Mouse (Mus musculus) testis, adult 2 months (tissue): ENCODE results near the gene Apol9b. TPM values are rescaled to one million over a fixed set of nuclear protein-coding genes. Genes with fewer than 3 reads are reported as not detected.
"Not testable (repeated sequence)": the region's sequence is repeated elsewhere in the genome, so short reads cannot be mapped to it uniquely, and the experiment has no call there.

Experiments used
- H3K27ac ChIP-seq: fragments of 200-500 bp; 2 replicates; pipeline ENCODE4 v1.5.1; 2012; ENCODE audit warnings: low read depth, low read length; ENCODE audit not compliant: control insufficient read depth, insufficient read depth
- H3K27me3 ChIP-seq: fragments of 200-500 bp; 2 replicates; pipeline ENCODE4 v1.6.1; 2012; ENCODE audit warnings: mild to moderate bottlenecking, low read length, moderate library complexity; ENCODE audit not compliant: control insufficient read depth, insufficient read depth
- H3K36me3 ChIP-seq: fragments of 200-500 bp; 2 replicates; pipeline ENCODE4 v1.6.1; 2012; ENCODE audit warnings: mild to moderate bottlenecking, low read length; ENCODE audit not compliant: control insufficient read depth, insufficient read depth
- H3K4me1 ChIP-seq: fragments of 200-500 bp; 2 replicates; pipeline ENCODE4 v1.6.1; 2012; ENCODE audit warnings: low read length; ENCODE audit not compliant: control insufficient read depth, insufficient read depth
- H3K4me3 ChIP-seq: fragments of 200-500 bp; 2 replicates; pipeline ENCODE4 v1.5.1; 2012; ENCODE audit warnings: low read depth, mild to moderate bottlenecking, low read length, moderate library complexity, mixed read lengths; ENCODE audit not compliant: control insufficient read depth
- CTCF ChIP-seq: fragments of 200-500 bp; IDR thresholded peaks from 2 replicates; pipeline ENCODE4 v1.5.1; 2012; ENCODE audit warnings: low read depth, mild to moderate bottlenecking, inconsistent platforms, low read length, moderate library complexity; ENCODE audit not compliant: control insufficient read depth, insufficient read depth, insufficient replicate concordance
- polyA plus RNA-seq: library from polyadenylated mRNA; depleted of rRNA; stranded (reverse); fragments of >200 nt; gene quantifications from 2 replicates; pipeline ENCODE4 v1.2.3, GENCODE M21; 2012; rRNA removed

Gene Apol9b
- polyA plus RNA-seq, result not detected in 2 replicates

- H3K27me3 ChIP-seq, H3K36me3 ChIP-seq, H3K4me3 ChIP-seq, H3K4me1 ChIP-seq, H3K27ac ChIP-seq: not testable (repeated sequence)
Observed at GRCm38 (mm10) chr15:77728739-77729138, at the start of gene Apol9b. Apol9b (plus strand) TSS chr15:77729039.

DNA sequence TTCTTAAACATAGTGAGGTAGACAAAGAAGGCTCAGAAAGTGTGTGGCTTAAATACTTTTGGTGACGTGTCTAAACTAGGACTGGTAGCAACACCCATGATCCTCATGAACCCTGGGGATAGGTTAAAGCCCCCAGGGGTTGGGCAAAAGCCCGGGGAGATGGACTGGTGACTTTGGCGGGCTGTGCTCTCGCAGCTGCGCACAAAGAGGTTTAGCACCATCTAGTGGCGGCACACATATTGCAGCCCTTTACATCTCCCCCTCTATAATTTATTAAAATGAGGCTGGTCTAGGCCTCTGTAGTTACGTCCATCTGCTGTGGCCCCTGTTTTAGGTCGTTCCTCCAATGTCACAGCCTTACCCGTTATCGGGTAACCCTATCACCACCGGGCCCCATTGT lies 44.9 kb upstream of the Apol9b start:
- H3K4me1 ChIP-seq, H3K27me3 ChIP-seq, H3K36me3 ChIP-seq, H3K4me3 ChIP-seq, H3K27ac ChIP-seq: not testable (repeated sequence)
- TF ChIP-seq CTCF, result peak; percentile 32; the same call in 1 of the 2 replicates

DNA sequence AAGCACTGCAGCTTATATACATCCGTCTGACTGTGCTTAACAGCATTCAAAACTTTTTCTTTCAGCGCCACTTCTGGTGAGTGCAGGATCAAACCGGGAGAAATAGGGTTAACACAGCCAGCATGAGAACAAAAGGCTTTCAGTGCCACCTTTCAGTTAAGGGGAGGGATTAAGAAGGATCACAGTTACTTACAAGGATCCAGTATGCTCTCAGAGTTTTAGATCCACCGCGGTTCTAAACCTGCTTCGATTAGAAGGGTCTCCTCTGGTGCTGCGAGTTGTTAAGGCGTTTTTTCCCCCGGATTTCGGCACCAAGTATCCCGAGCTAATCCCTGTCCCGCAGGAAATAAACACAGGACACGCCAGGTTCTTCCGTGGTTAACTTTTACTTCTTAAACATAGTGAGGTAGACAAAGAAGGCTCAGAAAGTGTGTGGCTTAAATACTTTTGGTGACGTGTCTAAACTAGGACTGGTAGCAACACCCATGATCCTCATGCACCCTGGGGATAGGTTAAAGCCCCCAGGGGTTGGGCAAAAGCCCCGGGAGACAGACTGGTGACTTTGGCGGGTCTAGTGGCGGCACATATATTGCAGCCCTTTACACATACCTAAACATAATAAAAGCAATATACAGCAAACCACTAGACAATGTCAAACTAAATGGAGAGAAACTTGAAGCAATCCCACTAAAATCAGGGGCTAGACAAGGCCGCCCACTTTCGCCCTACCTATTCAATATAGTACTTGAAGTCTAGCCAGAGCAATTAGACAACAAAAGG lies 37.1 kb upstream of the Apol9b start:
- not testable (repeated sequence) for H3K36me3 ChIP-seq, H3K4me3 ChIP-seq, H3K4me1 ChIP-seq, H3K27me3 ChIP-seq, H3K27ac ChIP-seq

DNA sequence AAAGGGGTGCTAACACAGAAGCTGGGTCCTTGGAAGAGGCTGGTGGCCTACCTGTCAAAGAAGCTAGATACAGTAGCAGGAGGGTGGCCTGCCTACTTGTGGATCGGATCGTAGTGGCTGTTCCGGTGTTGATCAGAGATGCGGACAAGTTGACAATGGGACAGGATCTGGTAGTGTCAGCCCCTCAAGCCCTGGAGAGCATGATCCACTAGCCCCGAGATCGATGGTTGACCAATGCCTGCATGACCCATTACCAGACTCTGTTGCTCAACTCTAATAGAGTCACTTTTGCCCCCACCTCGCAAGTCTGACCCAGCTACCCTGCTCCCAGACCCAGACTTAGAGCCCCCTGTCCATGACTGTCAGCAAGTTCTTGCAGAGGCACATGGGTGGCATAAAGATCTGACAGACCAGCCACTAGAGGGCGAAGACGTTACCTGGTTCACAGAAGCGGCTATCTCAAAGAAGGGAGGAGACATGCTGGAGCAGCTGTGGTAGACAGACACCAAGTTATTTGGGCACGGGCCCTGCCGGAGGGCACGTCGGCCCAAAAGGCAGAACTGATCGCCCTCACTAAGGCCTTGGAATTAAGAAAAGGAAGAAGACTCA lies 34.0 kb upstream of the Apol9b start:
- not testable (repeated sequence) for H3K27ac ChIP-seq, H3K36me3 ChIP-seq, H3K4me1 ChIP-seq, H3K27me3 ChIP-seq, H3K4me3 ChIP-seq
- peak; percentile 8; the same call in 1 of the 2 replicates for TF ChIP-seq CTCF

DNA sequence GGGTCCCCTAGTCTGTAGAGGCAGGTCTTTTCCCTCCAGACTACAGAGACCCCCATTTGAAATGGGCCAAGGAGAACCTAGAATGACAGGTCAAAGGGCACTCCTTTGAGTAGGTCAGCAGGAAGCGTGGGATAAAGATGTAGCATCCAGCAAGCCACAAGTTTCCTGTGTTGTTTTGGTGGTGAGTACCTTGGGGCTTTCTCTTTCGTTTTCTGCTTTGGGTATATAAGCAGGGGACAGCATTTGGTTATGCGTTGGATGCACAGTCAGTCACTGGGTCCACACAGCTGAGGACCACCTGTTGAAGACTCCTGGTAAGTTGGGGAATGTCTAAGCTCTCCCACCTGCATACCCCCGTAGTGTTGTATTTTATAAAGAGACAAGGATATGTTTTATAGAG lies 30.2 kb upstream of the Apol9b start, which contains the start of gene Apol7e:
TSS of gene Apol7e (plus strand) at position 202 of the 400 bp plus-strand sequence.
- not testable (repeated sequence) for H3K27ac ChIP-seq, H3K27me3 ChIP-seq, H3K4me3 ChIP-seq, H3K4me1 ChIP-seq, H3K36me3 ChIP-seq

- H3K36me3 ChIP-seq, H3K27ac ChIP-seq, H3K4me1 ChIP-seq: not testable (repeated sequence)
Observed at GRCm38 (mm10) chr15:77705306-77705705, 23.5 kb upstream of the Apol9b start.

DNA sequence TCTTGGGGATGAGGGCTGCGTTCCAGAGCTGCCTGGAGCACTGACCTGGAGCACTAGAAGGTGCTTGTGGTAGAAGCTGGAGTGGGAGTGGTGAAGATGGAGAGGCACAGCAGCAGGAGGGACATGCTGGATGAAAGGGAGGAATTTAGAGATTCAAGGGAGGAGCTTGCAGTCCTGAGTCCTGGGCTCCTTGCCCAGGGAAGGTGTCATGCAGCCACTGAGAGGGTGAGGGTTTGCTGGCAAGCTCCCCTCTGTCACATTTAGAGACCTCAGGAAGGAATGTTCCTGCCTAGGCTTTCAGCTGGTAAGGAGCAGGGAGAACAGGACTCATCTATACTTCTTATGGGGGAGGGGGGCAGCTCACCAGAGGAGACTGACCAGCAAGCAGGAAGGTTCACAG lies 19.9 kb upstream of the Apol9b start:
- not testable (repeated sequence) for H3K4me3 ChIP-seq, H3K27me3 ChIP-seq, H3K27ac ChIP-seq, H3K36me3 ChIP-seq, H3K4me1 ChIP-seq

More at GRCm38 (mm10) chr15:77705306-77705705, 23.5 kb upstream of the Apol9b start:
- H3K27me3 ChIP-seq, H3K4me3 ChIP-seq: not testable (repeated sequence)

DNA sequence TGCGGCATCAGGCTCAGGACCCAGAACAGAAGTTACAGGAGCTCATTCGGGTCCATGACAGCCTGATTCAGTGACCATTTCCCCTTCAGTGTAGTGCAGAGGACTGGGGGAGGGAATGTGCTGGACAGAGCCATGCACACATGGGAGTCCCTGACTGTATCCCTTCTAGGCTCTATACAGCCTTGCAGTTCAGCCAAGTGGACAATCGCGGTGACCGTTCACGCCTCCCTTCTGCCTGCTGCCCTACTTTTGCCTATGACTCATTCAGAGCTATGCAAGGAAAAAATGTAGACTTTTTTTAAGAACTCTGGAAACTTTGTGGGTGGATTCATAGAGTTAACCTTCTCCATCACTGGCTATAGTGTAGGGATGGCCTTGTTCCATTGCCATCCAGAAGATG lies 10.6 kb upstream of the Apol9b start:
- H3K4me1 ChIP-seq, H3K27ac ChIP-seq, H3K36me3 ChIP-seq, H3K4me3 ChIP-seq, H3K27me3 ChIP-seq: not testable (repeated sequence)

GRCm38 (mm10) chr15:77721509-77721908 lies 7.3 kb upstream of the Apol9b start:
- not testable (repeated sequence) for H3K4me1 ChIP-seq, H3K4me3 ChIP-seq, H3K36me3 ChIP-seq, H3K27me3 ChIP-seq, H3K27ac ChIP-seq

DNA sequence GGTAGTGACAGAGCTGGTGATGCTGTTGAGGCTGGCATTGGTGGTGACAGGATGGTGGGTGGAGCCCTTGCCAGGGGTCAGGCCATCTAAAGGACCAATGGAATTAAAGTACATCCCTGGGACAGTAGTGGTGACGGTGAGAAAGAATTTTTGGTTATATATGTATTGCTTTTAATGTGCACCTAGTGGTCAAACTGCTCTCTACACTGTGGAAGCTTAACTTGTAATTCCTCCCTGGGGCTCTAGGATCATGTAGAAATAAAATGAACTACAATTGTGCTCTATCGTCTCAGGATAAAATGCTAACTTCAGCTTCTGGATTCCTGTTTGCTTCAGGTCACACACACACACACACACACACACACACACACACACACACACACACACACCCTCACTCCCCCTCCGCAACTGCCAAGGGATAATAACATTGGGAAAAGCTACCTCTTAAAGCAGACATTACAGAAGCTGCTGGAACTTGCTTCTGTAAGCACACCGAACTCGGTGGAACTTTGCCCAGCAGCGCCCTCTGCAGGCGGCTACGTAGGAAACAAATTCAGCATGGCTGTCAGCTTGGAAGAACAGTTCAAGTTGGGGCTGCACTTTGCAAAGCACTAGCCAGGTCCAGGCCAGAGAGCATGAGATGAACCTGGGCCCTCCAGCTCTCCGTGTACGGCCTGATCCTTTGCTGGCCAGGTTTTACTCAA lies 4.5 kb upstream of the Apol9b start:
- not testable (repeated sequence) for H3K27ac ChIP-seq, H3K36me3 ChIP-seq, H3K4me3 ChIP-seq, H3K27me3 ChIP-seq, H3K4me1 ChIP-seq

DNA sequence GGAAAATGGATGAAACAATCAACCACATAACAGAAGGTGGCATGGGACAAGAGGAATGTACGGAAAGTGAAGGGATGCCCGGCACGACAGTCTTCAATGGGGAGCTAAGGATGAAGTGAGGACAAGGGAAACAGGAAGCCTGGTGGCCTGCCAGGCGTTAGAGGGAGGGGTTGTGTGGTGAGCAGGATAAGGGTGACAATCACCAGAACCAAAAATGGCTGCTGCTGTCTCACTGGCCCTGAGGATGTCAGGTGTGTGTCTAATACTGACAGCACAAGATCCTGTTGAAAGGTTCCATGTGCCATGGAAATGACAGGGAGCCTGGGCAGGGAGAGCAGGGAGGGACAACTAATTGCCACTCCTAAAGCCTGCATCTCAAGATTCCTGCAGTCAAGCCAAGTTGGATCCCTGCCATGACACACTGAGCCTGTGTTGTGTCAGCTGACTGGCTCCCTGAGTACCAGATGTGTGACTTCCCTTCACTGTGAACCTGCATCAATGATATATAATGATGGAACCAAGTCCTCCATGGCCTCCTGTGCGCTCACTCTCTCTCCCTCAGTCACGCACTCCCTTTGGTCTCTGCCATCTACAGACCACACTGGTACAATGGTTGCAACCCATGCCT lies 3.3 kb upstream of the Apol9b start:
- H3K4me1 ChIP-seq, H3K27me3 ChIP-seq, H3K4me3 ChIP-seq, H3K27ac ChIP-seq, H3K36me3 ChIP-seq: not testable (repeated sequence)
